Mouse (Mus musculus): ENCODE measurements around the gene Gm20604.

Gene Gm20604

DNA sequence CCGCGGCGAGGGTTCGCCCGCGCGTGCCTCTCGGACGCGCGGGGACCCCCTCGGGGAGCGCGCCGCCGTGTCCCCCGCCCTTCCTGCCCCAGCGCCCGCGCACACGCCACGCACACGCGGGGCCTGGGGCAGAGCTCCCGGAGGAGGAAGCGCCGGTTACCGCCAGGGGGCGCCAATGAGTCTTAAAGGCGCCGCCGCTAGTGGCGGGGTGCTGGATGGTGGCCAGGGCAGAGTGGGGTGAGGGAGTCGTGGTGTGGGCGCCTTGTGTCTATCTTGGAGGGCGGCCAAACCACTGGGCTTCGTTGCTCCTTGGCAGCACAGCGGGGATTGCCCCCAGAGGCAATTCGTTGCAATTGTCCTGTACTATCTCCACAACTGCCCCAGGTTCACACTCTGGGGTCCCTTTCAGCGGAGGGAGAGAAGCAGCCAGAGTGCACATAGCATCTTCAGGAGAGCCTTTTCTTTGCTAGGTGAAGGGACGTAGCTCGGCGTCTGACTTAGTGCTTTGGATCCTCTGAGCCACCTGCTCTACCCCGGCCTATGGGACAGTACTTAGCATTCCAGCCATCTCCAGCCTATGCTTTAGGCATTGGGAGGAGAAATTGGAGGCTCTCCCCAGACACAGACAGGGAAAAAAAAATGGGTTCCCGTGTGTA, 53.1 kb downstream of the Gm20604 start:
- ChIA-PET POLR2A (interaction anchor here (0.5 to 33.8 kb wide), 34 partner anchors 8 to 619 kb away, joined by 3 to 1125 read pairs (median 4); partner anchors contain the start of genes Gm28051 (in 2 of the 4), Gon7 (in 2 of the 4), Moap1 (in 2 of the 4) and Tmem251 (in 2 of the 4)), CTCF (interaction anchor here (0.5 to 6.0 kb wide), 37 partner anchors 8 to 386 kb away, joined by 3 to 58 read pairs (median 4); partner anchors contain the start of genes Moap1 (in 2 of the 4), Tmem251 (in 2 of the 4), Gm28051 (in 1 of the 4) and Golga5 (in 1 of the 4))

DNA sequence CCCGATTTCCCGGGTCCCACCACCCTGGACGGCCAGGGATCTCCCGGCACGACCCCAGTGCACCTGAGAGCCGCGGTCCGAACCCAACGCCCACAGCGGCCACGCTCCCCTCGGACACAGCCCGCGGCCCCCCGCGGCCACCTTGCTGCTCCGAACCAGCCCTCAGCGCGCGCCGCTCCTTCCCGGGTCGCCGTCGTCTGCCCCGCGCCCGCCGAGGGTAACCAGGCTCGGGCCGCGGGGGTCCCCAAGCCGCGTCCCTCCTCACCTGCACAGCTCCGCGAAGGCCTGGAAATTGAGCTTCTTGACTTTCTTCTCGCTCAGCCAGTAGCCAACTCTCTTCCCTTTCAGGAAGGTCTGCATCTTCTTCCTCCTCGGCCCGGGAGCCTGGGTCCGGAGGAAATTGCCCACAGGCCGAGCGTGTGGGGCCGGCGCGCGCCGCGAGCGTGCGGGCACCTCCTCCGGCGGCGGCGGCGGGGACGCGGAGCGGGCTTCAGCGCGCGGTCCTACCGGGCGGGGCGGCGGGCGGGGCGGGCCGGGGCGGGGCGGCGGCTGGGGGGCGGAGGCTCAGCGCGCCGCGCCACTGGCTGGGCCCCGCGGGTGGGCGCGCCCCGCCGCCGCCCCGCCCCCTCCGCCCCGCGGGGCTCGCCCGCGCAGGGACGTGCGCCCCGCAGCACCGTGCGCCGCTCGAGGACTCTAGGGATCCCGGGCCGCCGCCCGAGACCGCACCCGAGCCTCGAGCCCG, 53.8 kb downstream of the Gm20604 start, which contains the start of gene Itpk1:
Gene Itpk1, minus strand, starts transcription at position 474 of the 742 bp plus-strand sequence.
- ChIA-PET CTCF (interaction anchor here (0.5 to 7.6 kb wide), 43 partner anchors 9 to 386 kb away, joined by 3 to 68 read pairs (median 5); partner anchors contain the start of genes Moap1 (in 2 of the 4), Tmem251 (in 2 of the 4), Gm28051 (in 1 of the 4) and Golga5 (in 1 of the 4)), POLR2A (interaction anchor here (0.5 to 33.8 kb wide), 30 partner anchors 9 to 265 kb away, joined by 3 to 1125 read pairs (median 4); partner anchors contain the start of genes Gm28051 (in 1 of the 4), Gon7 (in 1 of the 4), Lgmn (in 1 of the 4) and Moap1 (in 1 of the 4))

DNA sequence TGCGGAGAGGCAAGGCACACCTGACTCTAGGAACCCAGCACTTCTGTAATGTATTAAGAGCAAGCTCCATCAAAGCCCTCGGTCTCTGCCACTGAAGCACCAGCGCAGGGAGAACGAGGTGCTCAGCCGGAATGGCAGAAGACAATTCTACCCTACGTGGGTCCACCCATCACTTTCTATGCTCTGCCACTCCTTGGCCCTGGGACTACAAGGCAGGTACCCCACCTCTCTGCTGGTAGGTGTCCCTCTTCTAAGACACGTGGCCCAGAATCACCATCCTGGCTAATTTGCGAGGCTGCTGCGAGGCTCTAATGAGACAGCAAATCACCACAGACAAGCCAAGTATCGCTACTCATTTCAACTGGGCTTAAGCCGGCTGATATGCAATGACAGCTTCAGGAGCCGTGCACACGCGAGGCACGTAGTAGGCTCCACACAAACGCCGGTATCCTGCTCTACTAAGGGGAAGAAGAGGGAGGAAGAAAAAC, 54.5 kb downstream of the Gm20604 start:
- ChIA-PET POLR2A (interaction anchor here in 3 of 4 experiments (0.5 to 33.8 kb wide), 23 partner anchors 8 to 264 kb away, joined by 3 to 1125 read pairs (median 4); partner anchors contain the start of genes Lgmn (in 2 of the 3), Gm28051 (in 1 of the 3), Gon7 (in 1 of the 3) and Moap1 (in 1 of the 3)), CTCF (interaction anchor here (0.6 to 7.6 kb wide), 29 partner anchors 10 to 264 kb away, joined by 3 to 68 read pairs (median 5); partner anchors contain the start of genes Lgmn (in 1 of the 4), Moap1 (in 1 of the 4) and Tmem251 (in 1 of the 4))

DNA sequence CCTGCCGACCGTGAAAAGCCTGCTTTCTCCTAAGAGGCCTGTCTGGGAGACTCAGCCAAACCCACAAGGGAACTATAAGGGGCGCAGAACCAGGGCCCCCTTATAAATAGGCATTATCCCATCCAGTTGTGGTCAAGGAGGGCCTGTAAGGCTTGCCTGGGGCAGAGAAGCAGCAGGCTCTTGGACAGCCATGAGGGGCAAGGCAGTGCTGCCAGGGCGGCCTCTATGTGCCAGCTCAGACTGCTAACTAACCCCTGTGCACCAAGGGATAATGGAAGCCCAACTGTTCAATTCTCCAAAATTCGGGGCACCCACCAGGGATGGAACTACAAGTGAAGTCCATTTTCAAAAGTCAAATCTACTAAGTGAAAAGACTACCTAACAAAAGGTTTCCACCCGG, 55.0 kb downstream of the Gm20604 start:
- ChIA-PET POLR2A (interaction anchor here in 3 of 4 experiments (0.8 to 33.8 kb wide), 25 partner anchors 10 to 264 kb away, joined by 3 to 1125 read pairs (median 4); partner anchors contain the start of genes Lgmn (in 2 of the 3), Moap1 (in 2 of the 3), Tmem251 (in 2 of the 3) and Gm28051 (in 1 of the 3)), CTCF (interaction anchor here (0.6 to 7.6 kb wide), 50 partner anchors 9 to 264 kb away, joined by 3 to 68 read pairs (median 5); partner anchors contain the start of genes Lgmn (in 1 of the 4), Moap1 (in 1 of the 4) and Tmem251 (in 1 of the 4))

DNA sequence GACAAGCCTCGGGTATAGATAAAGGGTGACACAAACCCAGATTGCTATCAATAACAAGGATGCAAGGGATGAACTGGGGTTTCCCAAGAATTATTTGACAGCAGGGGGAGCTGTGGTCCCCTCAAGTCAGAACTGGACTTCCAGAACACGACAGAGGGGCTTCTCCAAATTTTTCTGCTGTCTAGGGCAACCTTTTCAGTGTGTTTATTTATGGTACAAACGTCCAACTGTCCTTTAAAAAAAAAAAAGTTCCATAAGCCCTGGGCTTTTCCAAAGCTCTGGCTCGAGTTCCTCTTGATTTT, 55.4 kb downstream of the Gm20604 start:
- CTCF ChIA-PET = interaction anchor here (0.6 to 7.6 kb wide), 70 partner anchors 8 to 541 kb away, joined by 3 to 68 read pairs (median 4); partner anchors contain the start of genes Lgmn (in 1 of the 4), Moap1 (in 1 of the 4) and Tmem251 (in 1 of the 4)
- POLR2A ChIA-PET = interaction anchor here (0.6 to 33.8 kb wide), 28 partner anchors 11 to 360 kb away, joined by 3 to 1125 read pairs (median 4); partner anchors contain the start of genes Moap1 (in 2 of the 4), Tmem251 (in 2 of the 4), Gm28051 (in 1 of the 4) and Golga5 (in 1 of the 4)

DNA sequence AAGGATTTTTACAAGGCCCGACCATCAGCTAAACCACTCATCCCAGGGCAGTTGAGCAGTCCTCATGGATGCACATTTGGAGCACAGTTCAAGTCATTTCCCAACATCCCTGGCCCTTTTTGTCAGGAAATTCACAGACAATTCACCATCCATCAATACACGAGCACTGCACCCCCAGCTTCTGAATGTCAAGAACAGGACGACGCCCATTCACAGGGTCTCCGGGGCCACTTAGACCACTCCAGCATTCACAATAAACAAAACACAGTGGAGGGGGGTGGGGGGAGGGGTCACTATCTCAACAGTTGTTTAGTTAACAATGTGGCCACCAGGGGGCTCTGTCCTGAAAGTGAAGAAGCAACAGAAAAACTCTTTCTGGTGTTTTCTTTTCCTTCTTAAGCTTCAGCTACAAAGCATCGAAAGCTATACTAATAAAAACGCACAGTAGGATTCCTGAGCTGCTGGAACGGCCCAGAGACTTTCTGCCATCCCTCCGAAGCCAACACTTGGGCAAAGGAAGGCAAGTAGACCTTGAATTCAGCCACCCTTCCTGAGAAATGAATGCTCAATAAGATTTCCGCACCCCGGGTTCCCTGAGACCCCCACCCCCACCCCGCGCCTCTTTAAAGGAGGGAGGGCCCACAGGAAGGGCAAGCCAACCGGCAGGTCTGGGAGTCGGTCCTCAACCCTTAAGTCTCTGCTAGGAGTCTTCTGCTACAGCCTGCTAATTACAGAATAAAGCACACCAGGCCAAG, 55.9 kb downstream of the Gm20604 start:
- CTCF ChIA-PET = interaction anchor here (0.5 to 7.6 kb wide), 77 partner anchors 8 to 728 kb away, joined by 3 to 68 read pairs (median 4); partner anchors contain the start of genes Lgmn (in 1 of the 4), Moap1 (in 1 of the 4) and Tmem251 (in 1 of the 4)

DNA sequence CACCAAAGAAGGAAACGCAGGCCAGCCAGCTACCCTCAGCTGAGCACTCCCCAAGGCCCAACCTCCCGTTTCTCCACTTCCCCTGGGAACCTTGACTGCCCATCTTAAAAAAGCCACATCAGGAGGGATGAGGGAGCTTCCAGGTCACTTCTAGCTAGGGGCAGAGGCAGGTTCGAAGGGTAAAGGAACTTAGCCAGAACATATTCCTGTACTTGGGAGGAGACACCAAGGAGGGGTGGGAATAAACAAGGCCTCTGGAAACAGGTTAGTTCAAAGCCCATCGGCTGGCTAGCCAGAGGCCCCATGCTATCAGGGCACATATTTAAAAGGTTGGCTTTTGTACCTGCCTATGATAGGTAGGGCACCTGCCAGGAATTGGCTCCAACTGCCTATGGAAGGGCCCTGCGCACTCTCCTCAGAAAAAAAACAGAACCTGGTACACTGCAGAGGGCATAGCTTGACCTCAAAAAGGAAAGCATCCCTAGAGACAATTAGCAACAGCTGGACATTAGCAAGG, 56.7 kb downstream of the Gm20604 start:
- POLR2A ChIA-PET = interaction anchor here (0.5 to 33.8 kb wide), 26 partner anchors 10 to 233 kb away, joined by 3 to 1125 read pairs (median 4); partner anchors contain the start of genes Gm28051 (in 1 of the 4), Golga5 (in 1 of the 4) and Gon7 (in 1 of the 4)
- CTCF ChIA-PET = interaction anchor here (0.6 to 7.6 kb wide), 27 partner anchors 8 to 528 kb away, joined by 3 to 68 read pairs (median 5); no protein-coding TSS in a partner anchor

More for the DNA sequence above, 55.9 kb downstream of the Gm20604 start:
- POLR2A ChIA-PET = interaction anchor here (0.6 to 33.8 kb wide), 33 partner anchors 10 to 360 kb away, joined by 3 to 1125 read pairs (median 4); partner anchors contain the start of genes Gm28051 (in 1 of the 4), Golga5 (in 1 of the 4), Gon7 (in 1 of the 4) and Lgmn (in 1 of the 4)

DNA sequence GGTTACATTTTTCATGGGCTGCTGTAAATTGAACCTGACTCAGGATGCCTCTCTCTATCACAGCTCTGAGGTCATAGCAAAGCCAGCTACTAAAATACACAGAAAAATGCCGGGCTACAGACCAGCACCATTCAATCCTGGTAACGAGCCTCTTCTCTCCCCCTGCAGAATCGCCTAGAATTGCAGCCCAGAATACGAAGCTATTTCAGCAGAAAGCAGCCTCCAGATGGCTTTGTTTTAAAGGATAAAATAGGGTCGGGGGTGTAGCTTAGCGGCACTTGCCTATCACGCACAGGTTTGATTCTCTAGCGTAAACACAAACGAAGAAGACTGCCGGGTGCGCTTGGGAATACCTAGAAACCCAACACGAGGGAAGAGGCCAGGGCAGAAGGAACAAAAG, 58.0 kb downstream of the Gm20604 start:
- POLR2A ChIA-PET = interaction anchor here in 2 of 4 experiments (0.6 to 33.8 kb wide), 12 partner anchors 8 to 141 kb away, joined by 3 to 1125 read pairs (median 4); partner anchors contain the start of genes Moap1 (in 1 of the 2) and Tmem251 (in 1 of the 2)
- CTCF ChIA-PET = interaction anchor here (0.5 to 7.6 kb wide), 8 partner anchors 9 to 284 kb away, joined by 3 to 68 read pairs (median 5); no protein-coding TSS in a partner anchor

DNA sequence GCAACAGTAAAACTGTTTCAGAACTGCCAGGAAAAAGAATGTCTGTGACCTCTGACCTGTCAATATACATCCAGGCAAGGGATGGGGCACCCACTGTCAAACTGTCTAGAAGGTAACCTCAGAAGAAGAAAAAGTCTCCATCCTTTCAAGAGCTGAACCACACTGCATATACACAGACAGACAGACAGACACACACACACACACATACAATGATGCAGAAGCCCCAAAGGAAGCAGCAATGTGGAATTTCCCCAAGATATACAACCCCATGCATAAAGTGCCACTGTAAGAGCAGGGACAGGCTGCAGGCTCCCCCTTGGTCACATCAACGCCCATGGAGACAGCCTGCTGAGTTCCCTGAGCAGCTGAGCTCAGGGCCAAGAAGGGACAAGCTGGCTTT, 59.3 kb downstream of the Gm20604 start:
- ChIA-PET CTCF (interaction anchor here in 2 of 4 experiments (0.7 to 7.6 kb wide), 2 partner anchors 22 to 23 kb away, joined by 3 to 68 read pairs; no protein-coding TSS in a partner anchor), POLR2A (interaction anchor here in 2 of 4 experiments (0.6 to 33.8 kb wide), 12 partner anchors 9 to 140 kb away, joined by 3 to 1125 read pairs (median 4); partner anchors contain the start of genes Moap1 (in 1 of the 2) and Tmem251 (in 1 of the 2))

DNA sequence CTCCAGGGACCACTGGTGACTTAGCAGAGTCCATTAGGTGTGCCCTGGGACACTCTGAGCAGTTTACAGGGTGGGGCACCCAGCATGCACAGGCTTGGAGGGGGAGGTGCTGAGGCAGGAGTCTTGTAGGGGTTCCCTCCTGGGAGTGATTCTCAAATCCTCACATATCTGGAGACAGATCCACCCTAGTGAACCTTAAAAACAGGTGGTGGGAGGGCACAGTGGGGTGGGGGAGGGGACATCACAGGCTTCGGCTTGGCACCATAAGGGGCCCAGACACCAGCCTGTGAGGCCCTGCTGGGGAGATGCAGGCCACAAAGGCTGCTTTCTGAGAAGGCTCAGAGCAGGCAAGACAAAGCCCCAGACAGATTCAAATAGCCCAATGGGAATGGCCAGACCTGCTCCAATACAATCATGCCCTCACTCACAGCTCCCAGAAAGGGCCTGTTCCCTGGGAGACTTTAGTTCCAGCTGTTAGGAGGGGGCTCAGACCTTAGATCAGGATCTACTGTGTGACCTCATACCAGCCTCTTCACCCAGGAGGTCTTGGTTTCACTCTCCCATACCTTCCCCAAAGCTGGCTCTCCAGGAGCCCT, 60.3 kb downstream of the Gm20604 start:
- POLR2A ChIA-PET = interaction anchor here in 3 of 4 experiments (0.6 to 33.8 kb wide), 10 partner anchors 8 to 202 kb away, joined by 3 to 1125 read pairs (median 6); no protein-coding TSS in a partner anchor
- CTCF ChIA-PET = interaction anchor here in 2 of 4 experiments (1.0 to 7.6 kb wide), 3 partner anchors 22 to 61 kb away, joined by 3 to 68 read pairs (median 4); no protein-coding TSS in a partner anchor

DNA sequence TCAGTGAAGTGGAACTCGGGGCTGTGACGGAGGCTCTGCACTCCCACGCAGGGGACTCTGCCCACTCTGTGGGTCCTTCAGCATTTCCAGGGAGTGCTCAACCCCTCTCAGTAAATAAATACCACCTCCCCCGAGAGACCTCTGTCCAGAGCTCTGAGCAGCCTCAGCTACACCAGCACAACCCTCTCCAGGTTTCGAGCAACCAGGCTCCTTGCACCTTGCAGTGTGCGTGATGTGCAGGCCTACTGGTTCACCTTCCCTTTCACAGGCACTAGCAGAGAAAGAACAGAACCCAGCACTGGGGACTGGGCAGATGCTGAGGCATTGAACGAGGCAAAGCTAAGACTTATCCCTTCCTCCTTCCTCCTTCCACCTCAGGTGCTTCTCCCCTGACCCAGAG, 61.1 kb downstream of the Gm20604 start:
- ChIA-PET POLR2A (interaction anchor here (0.5 to 33.8 kb wide), 14 partner anchors 8 to 143 kb away, joined by 3 to 1125 read pairs (median 6); partner anchors contain the start of gene Chga (in 1 of the 4)), CTCF (interaction anchor here in 1 of 4 experiments (1.0 to 7.6 kb wide), 4 partner anchors 16 to 100 kb away, joined by 3 to 68 read pairs (median 4); no protein-coding TSS in a partner anchor)

DNA sequence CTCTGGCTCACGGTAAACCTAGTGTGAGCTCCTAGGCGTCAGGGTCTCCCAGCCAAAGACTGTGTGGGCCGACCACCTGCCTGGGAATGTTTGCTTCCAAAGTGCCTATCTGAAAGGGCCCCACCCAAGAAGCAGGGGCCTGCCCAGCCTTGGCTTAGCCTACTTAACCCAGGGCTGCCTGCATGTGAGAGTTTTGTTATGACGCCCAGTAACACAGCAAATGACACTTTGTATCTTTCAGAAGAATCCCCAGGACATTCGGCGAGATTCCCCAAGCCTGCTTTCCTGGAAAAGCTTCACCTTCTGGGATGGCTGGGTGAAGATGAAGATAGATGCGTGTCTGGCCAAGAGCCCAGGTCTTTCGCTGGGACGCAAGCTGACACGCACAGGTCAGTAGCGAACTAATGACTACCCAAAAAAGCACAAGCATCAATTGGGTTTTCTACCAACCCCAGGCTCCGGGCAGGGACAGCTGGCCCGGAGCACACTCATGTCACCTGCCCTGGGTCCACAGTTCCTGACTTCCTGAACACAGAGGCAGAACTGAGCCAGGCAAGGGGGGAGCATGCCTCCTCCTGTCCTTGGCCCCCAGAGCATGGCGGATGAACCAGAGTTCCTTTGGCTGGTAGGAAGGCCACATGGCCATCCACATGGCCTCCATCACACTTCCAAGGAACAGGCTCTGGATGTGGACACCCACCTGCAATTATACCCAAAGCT, 61.7 kb downstream of the Gm20604 start:
- POLR2A ChIA-PET = interaction anchor here (0.5 to 33.8 kb wide), 16 partner anchors 9 to 142 kb away, joined by 3 to 1125 read pairs (median 6); partner anchors contain the start of gene Chga (in 1 of the 4)
- CTCF ChIA-PET = interaction anchor here in 1 of 4 experiments (1.0 to 7.6 kb wide), 5 partner anchors 13 to 100 kb away, joined by 3 to 68 read pairs (median 4); no protein-coding TSS in a partner anchor

DNA sequence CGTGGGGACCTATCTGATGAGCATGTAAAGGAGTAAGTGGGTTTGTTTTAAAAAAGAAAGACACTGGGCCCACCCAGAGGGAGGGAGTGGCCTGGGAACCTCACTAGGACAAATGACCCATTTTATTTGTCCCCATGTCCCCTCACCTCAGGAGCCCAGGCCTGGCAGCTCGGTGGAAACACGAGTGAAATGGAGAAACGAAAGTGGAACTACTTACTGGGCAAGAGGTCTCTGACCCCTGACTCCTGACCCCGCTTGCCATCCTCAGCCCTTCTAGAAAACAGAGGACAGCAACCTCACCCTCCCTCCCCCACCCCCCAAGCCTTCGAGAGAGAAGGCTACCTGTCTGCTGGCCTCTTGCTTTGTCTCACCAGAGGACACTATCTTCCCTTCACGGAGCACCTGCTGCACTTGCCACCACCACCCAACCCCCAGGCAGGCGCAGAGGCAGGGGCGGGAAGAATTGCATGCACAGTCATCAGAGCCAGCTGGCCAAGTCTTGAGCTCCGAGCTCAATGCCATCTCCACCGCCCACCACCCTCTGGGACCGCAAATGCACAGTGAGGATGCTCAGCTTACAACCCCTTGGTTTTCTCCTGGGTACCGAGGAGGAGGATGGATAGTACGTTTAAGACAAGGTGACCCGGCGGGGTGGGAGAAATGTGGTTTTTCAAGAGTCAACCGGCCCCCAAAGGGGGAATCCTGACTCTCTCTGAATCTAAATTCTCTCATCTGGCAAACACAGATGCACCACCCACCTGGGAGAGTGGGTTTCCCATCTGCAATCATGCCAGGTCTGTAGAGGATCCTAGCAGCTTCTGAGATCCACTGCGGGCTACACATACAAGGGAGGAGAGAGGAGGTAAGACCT, 62.9 kb downstream of the Gm20604 start:
- ChIA-PET CTCF (interaction anchor here in 3 of 4 experiments (0.5 to 1.8 kb wide), 4 partner anchors 9 to 235 kb away, joined by 3 to 5 read pairs (median 4); partner anchors contain the start of gene Itpk1 (in 2 of the 3)), POLR2A (interaction anchor here in 2 of 4 experiments (0.7 to 33.8 kb wide), 13 partner anchors 9 to 73 kb away, joined by 3 to 1125 read pairs (median 5); partner anchors contain the start of genes Itpk1 (in 2 of the 2) and Tmem251 (in 1 of the 2))

Measured in embryonic stem cell, embryonic (primary cell).